ENCODE assay signal across 15 mouse cellular contexts in genomic region chr1:89617336-89617735, GRCm38 (mm10).
A peak's percentile ranks its signal among the peaks of the same experiment; 100 is the strongest.
DNase-seq lines count a peak whose midpoint lies in the region; ATAC-seq and TF ChIP-seq lines count a peak whose summit lies in the region.
"Had no signal": no experiment of that assay in that cellular context is flagged by ENCODE, and none has a peak within 500 bp of the region (broad histone marks: within the 10 kb centered on the region; RNA-seq: fewer than 3 reads in every experiment).

No protein-coding gene starts in this region.

- H3K36me3 ChIP-seq in embryonic facial prominence, embryonic 14.5 days (ENCODE audit: control insufficient read depth, insufficient read depth, low read length), result 0 out of 2 replicates have a peak, but pooled peaks cover 5% of the 10 kb centered on the region
- peaks cover 46% of the 10 kb centered on the region for H3K36me3 ChIP-seq in embryonic facial prominence, embryonic 10.5 days (replicated peaks)
- no peaks in the 10 kb centered on the region for H3K36me3 ChIP-seq in G1E (replicated peaks)
- H3K36me3 ChIP-seq: liver, embryonic 15.5 days had no signal

- intact Hi-C loops in heart, postnatal 14 days (cut with DNase I), result no loop called here

- ATAC-seq in embryonic facial prominence, embryonic 14.5 days (ENCODE audit: low read depth), result no peak
- ATAC-seq in G1E (ENCODE audit: extremely low read depth, insufficient number of reproducible peaks, low FRiP score, poor library complexity, severe bottlenecking), result no peak
- no peak for ATAC-seq in granulocyte monocyte progenitor cell, adult 5-6 weeks (replicated peaks; ENCODE audit: poor library complexity, severe bottlenecking)
- ATAC-seq: forebrain, postnatal 0 days had no signal

- no peak for TF ChIP-seq CTCF in G1E (IDR thresholded peaks at IDR 0.05; ENCODE audit: low read depth, low read length)

- H3K9me3 ChIP-seq in embryonic facial prominence, embryonic 14.5 days (ENCODE audit: control insufficient read depth, low read length), result no peaks in the 10 kb centered on the region
- H3K9me3 ChIP-seq in embryonic facial prominence, embryonic 10.5 days, result no peaks in the 10 kb centered on the region
- peaks cover 92% of the 10 kb centered on the region for H3K9me3 ChIP-seq in G1E (replicated peaks)
- H3K9me3 ChIP-seq: embryonic facial prominence, embryonic 13.5 days; hindbrain, embryonic 12.5 days; liver, embryonic 15.5 days had no signal

- H3K27me3 ChIP-seq in embryonic facial prominence, embryonic 14.5 days (replicated peaks; ENCODE audit: control insufficient read depth, insufficient read depth, low read length), result no peaks in the 10 kb centered on the region
- H3K27me3 ChIP-seq in embryonic facial prominence, embryonic 10.5 days (replicated peaks; ENCODE audit: low read depth, poor library complexity, severe bottlenecking), result no peaks in the 10 kb centered on the region
- no peaks in the 10 kb centered on the region; the same call in 1 of the 2 replicates for H3K27me3 ChIP-seq in G1E (ENCODE audit: insufficient read depth, low read length)
- H3K27me3 ChIP-seq: embryonic facial prominence, embryonic 13.5 days; hindbrain, embryonic 12.5 days; liver, embryonic 15.5 days had no signal

- peak; percentile 23 for DNase-seq in embryonic facial prominence, embryonic 14.5 days (ENCODE audit: low spot score)
- no peak for DNase-seq in embryonic facial prominence, embryonic 10.5 days (ENCODE audit: low spot score)
- no peak for DNase-seq in G1E (ENCODE audit: low spot score)
- peak; percentile 84 for DNase-seq in gastrocnemius, adult 18-20 months (ENCODE audit: low spot score)
- DNase-seq in heart, postnatal 14 days, result peak; percentile 57 to 62
- DNase-seq in embryo, embryonic 11 days, result no peak
- no peak for DNase-seq in spleen, adult 18-20 months
- DNase-seq: cerebellum, adult 18-20 months; forebrain, postnatal 0 days; kidney, adult 9 months; retina, postnatal 1 day had no signal

- H3K4me2 ChIP-seq in embryonic facial prominence, embryonic 14.5 days (ENCODE audit: low read depth, low read length), result no peak overlapping the region
- H3K4me2 ChIP-seq: embryonic facial prominence, embryonic 13.5 days; hindbrain, embryonic 12.5 days; liver, embryonic 15.5 days had no signal

- H3K27ac ChIP-seq in embryonic facial prominence, embryonic 14.5 days (replicated peaks; ENCODE audit: low read depth, low read length), result no peak overlapping the region
- H3K27ac ChIP-seq in embryonic facial prominence, embryonic 10.5 days (replicated peaks), result no peak overlapping the region
- H3K27ac ChIP-seq: embryonic facial prominence, embryonic 13.5 days; hindbrain, embryonic 12.5 days; liver, embryonic 15.5 days had no signal

- H3K4me3 ChIP-seq in embryonic facial prominence, embryonic 14.5 days (ENCODE audit: low read depth, low read length), result no peak overlapping the region
- no peak overlapping the region for H3K4me3 ChIP-seq in embryonic facial prominence, embryonic 10.5 days
- peak overlapping the region; percentile 18; the same call in 1 of the 2 replicates for H3K4me3 ChIP-seq in G1E (ENCODE audit: low read depth, low read length)
- H3K4me3 ChIP-seq: embryonic facial prominence, embryonic 13.5 days; hindbrain, embryonic 12.5 days; liver, embryonic 15.5 days had no signal

- 78% methylated on average over 9 of the region's 9 CpGs for WGBS in embryonic facial prominence, embryonic 14.5 days
- WGBS in embryonic facial prominence, embryonic 10.5 days, result 87% methylated on average over 9 of the region's 9 CpGs

- no peak overlapping the region for H3K9ac ChIP-seq in embryonic facial prominence, embryonic 14.5 days (ENCODE audit: low read depth, low read length)
- H3K9ac ChIP-seq: embryonic facial prominence, embryonic 13.5 days; forebrain, postnatal 0 days; hindbrain, embryonic 12.5 days; liver, embryonic 15.5 days had no signal

- H3K4me1 ChIP-seq in embryonic facial prominence, embryonic 14.5 days (ENCODE audit: control insufficient read depth, insufficient read depth, low read length), result peaks cover 10% of the 10 kb centered on the region
- H3K4me1 ChIP-seq in embryonic facial prominence, embryonic 10.5 days, result peaks cover 17% of the 10 kb centered on the region
- H3K4me1 ChIP-seq in G1E (ENCODE audit: insufficient read depth, low read depth, low read length), result no peaks in the 10 kb centered on the region
- H3K4me1 ChIP-seq: liver, embryonic 15.5 days had no signal

Comparison
In these comparisons a context has a peak if more than half of its experiments do, and no peak if none do; other contexts are left out.
1. DNase-seq: peak in embryonic facial prominence, embryonic 14.5 days (single experiment), gastrocnemius, adult 18-20 months (single experiment) and heart, postnatal 14 days (2 of 2); none in embryonic facial prominence, embryonic 10.5 days (single experiment), G1E (single experiment), embryo, embryonic 11 days (single experiment) and spleen, adult 18-20 months (0 of 2).